Mouse (Mus musculus): ENCODE results near the gene Tmem238.
"Not testable (repeated sequence)": the region's sequence is repeated elsewhere in the genome, so short reads cannot be mapped to it uniquely, and the experiment has no call there.

Gene Tmem238

DNA sequence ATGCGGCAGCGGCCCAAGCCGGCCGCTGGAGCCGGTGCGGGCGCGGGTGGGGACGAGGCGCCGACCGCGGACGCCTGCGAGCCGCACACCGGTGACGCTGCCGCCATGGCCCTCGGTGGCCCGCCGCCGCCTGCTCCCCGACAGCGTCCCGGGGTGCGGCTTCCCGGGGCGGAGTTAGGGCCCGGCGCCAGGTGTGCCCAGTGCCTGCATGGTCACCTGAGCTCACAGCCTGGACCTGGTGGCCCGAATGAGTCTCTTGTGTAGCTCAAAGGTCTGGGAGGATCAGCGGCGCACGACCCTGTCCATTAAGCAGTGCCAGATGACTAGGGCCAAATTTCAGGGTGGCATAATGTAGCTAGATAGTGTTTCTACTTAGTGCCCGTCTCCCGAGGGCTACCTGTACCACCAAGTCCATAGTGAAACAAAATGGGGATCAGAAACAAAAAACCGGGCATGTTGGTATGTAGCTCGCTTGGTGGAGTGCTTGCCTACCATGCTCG lies at the start of gene Tmem238:
Tmem238 (minus strand) TSS at position 221 of the 500 bp plus-strand sequence.
- DNase-seq, result peak; percentile 88

DNA sequence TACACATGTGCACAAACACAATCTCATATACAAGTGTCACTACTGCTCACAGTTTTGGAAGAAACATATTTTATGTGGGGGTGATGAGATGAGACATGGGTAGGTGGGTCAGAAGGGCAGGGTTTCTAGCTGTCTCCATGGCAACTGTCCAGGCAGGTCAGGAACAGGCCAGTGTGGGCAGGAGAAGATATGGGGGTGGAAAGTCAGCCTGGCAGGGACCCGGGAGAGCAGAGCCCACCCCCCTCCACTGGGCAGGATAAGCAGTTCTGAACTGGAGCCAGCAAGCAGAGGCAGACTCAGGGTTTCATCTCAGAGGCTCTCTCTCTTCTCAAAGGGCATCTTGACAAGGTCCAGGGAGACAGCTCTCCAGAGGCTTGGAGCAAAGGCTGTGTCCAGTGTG lies 48.2 kb upstream of the Tmem238 start:
- no peak for DNase-seq

DNA sequence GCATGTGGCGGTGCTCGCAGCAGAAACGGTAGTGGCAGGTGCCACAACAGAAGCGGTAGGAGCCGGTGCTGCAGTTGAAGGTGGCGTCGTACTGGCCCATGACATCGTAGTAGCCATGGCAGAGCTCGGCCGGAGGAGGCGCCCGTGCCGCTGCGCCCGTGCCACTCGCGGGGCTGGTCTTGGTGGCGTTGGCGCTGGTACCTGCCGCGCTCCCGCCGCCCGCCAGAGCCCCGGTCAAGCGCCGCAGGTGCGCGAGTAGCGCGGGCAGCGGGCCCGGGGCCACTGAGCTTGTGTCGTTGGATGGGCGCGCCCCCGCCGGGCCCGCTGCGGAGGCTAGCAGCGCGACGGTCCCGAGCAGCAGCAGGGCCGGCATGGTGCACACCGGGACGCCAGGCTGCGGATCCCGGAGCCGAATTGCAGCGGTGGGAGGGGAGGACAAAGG lies 46.9 kb upstream of the Tmem238 start:
- peak; percentile 84 for DNase-seq

DNA sequence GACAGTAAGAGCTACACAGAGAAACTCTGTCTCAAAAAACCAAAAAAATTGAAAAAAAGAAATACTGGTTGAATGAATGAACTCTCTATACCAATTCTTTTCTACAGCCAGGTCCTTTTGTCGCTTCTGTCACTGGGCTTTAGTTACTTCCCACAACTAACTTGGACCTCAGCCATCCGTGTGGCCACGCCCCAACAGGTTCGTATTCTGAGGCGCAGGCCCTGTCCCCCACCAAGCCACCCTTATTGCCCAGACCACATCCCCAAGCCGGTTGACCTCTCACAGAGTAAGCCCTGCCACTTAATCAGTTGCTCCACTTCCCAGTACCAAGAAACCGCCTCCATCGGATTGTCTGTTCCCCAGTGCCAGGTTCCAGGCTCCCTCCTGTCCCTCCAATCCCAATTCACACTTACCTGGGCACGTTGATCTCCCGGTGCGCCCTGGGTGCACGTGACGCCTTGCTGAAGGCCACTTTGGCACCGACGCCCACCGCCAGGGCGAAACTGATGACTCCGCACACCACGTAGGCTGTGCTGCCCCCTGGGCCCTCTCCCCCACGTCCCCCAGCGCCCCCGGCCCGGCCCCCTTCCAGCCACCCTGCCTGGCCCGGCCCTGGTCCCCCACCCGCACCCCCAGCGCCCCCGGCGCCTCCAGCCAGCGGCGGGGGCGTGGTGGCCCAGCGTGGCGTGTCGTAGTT lies 46.3 kb upstream of the Tmem238 start:
- DNase-seq, result no peak

DNA sequence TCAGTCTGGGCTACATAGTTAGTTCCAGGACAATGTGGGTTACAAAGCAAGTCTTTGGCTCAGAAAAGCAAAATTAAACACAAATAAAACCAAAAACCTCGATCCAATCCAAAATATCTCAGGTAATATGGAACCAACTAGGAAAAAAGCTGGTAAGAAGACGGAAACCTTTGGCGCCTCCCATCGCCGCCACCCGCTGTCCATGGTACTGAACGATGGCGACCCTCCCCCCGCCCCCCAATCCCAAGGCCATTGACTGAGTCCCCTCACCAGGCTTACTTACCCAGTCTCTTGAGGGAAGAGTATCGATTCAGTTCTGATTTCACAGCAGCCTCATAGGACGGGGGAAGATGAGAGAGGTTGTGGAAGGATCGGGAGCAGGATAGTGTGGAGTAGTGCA lies 41.0 kb upstream of the Tmem238 start:
- DNase-seq, result no peak

DNA sequence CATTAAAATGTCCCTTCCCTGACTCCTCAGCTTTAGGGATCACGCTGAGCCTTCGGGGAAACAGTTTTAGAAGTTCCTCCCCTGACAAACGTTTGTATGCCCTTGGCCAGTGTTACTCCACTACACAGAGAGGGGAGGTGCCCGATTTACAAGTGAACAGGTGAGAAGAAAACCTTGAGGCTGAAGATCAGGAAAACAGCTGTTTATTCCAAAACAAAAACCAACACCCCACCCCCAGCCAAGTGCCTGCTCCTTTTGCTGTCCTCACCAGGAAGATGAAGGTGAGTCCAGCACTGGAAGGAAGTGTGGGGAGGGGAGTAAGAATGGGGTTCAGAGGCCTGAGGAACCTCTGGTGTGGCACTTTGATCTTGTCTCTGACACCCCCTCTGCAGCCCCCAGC lies 35.9 kb upstream of the Tmem238 start:
- DNase-seq, result no peak

DNA sequence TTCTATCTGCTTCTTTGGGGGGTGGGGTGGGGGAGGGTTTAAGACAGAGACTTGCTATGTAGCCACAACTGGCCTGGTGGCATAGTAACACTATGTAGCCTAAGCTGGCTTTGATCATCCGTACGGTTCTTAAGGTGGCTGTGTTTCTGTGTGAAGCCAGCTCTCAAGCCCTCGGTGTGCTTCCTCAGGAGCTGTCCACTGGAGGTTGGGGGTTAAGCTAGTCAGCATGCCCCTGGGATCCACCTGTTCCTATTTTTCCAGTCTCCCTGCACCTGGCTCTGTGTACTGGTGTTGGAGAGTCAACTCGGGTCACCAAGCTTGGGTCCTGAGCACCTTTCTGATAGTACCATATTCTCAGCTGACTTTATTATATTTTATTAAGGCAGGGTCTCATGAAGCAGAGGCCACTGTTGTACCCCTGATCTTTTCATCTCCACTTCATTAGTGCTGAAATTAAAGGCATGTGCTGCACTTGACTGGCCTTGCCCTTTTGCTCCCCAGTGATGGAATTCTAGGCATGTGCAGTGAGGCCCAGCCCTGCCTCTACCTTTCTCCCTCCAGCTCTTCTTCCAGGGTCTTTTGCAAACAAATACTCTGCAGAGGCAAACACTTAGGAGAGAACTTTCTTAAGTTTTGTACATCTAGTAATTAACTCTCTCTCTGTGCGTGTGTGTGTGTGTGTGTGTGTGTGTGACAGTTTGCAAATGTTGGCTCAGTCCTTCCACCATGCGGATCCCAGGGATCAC lies 32.9 kb upstream of the Tmem238 start:
- peak; percentile 46 for DNase-seq

DNA sequence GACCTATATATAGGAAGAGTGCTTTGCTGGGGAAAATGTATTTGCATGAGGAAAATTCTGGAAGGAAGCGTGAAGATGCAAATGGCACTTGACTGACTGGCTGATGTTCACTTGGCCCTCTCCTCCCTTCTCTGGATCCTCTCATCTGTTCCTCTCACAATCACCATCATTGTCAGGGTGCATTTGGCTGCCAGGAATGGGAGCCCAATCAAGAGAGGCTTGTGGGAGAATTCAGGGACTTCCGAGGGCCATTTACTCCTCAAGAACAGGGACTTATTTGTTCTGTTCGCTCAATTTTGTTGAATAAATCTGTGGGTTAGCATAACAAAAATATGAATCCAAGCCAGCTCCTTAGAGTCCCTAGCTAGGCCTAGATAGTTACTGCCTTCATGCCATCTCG lies 32.2 kb upstream of the Tmem238 start:
- DNase-seq, result no peak

DNA sequence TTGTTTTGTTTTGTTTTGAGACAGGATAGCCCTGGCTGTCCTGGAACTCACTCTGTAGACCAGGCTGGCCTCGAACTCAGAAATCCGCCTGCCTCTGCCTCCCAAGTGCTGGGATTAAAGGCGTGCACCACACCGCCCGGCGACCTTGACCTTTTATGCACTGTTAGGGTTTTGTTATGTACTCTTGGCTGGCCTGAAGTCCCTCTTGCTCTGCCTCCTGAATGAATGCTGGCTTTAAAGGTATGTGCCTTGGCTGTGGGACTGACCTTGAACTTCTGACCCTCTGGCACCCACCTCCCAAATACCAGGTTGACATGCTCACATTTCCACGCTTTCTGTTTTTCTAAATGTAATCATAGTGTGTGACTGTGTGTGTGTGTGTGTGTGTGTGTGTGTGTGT lies 31.5 kb upstream of the Tmem238 start:
- not testable (repeated sequence) for DNase-seq

DNA sequence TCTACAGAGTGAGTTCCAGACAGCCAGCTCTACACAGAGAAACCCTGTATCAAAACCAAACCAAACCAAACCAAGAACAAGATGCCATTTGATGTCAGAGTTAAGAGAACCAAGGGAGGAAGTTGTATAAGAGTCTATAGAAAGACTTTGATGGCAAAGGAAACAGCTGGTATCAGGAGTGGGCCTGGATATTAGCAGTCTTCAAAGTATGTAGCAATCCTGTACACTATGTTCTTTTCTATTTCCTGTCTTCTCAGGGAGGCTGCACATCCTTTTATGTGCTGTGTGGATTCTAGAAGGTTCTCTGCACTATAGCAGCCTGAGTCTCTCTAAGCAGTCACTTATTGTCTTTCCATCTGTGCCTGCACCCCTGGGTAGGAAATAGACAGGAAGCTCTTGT lies 27.1 kb upstream of the Tmem238 start:
- DNase-seq, result no peak

DNA sequence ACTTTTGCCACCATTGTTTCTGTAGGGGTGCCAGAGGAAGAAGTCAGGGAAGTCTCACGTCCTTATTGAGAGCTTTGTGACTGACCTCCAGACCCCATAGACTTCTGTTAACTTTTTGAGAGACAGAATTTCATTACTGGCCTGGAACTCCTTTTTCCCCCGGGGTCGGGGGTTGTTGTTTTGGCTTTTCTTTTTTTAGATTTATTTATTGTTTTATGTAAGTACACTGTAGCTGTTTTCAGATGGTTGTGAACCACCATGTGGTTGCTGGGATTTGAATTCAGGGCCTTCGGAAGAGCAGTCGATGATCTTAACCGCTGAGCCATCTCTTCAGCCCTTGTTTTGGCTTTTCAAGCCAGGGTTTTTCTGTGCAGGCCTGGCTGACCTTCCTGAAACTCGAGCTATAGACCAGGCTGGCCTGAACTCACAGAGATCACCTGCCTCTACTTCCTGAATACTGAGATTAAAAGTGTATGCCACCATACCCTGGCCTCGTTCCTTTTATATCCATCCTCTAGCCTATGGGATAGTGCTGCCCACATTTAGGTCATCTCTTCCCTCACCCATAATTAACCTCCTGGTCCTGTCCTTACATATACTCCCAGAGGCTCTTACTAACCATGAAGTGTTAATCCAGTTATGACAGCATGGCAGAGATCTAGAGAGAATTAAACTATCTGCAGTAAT lies 23.8 kb upstream of the Tmem238 start:
- DNase-seq, result peak; percentile 19

DNA sequence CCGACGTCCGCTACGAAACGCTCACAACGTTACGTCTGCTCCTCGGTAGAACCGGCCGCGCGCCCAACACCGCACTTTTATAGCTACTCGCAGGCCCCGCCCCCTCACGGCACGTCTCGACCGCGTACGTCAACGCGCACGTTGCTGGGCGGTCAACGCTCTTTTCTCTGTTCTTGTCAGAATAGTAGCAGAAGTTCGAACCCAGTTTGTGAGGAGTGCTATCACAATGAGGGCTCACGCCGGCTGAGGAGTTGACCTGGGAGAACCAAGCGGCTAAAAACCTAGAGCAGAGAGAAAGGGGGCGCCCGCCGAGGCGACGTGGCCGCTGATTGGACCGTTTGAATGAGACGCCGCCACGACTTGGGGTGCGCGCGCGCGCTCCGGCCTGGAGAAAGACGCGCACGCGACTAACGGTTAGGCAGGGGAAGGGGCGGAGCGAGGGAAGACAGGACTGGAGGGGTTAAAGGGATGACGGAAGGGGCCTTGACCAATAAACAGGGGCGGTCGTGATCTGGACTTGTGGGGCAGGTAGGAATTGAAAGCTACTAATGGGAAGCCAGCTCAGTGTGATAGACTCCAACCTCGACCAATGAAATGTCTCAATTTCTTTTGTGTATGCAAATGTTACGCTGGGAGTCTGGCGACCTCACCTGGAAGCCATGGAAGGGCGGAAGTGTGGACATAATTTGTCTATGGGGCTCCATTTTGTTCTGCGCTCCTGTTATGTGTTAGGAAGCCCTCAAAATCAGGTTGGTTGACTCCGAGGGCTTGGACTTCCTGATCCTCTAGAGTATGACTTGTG lies 23.0 kb upstream of the Tmem238 start, which contains the start of gene Ube2s:
Ube2s (minus strand) TSS at position 288 of the 802 bp plus-strand sequence.
- peak; percentile 99 for DNase-seq

DNA sequence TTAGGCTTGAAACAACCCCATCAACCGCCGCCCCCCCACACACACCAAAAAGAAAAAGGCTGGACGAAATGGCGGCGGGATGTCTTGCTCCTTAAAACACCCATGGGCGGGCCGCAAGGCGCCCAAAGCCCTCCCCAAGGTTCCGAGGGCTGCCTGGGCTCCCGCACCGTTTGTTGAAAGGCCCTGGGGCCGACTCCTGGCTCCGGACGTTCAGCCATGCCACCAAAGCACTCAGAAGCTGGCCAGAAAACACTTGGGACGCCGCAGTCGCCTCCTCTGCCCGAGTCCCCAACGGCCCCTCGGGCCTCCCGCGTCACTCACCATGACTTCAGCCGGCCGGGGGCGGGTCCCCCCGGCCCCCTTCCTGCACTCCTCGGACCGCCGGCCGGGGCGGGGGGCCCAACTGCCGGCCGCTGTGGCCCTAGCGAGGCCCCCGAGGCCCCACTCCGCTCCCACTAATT lies 22.4 kb upstream of the Tmem238 start:
- no peak for DNase-seq

DNA sequence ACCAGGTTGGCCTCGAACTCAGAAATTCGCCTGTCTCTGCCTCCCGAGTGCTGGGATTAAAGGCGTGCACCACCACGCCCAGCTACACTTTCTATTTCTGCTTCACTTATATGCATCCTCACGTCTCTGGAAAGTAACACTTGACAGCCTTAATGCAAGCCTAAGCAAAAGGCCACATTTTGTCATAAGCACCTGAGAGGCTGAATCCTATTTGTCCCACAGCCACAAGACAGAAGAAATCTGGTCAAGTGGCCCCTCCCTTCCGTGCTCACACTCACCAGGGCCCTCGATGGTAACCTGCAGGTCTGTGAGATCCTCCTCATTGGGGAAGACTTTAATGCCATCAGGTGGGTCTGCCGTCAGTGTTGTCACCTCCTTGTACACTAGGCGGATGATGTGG lies 21.7 kb upstream of the Tmem238 start:
- DNase-seq, result not testable (repeated sequence)

DNA sequence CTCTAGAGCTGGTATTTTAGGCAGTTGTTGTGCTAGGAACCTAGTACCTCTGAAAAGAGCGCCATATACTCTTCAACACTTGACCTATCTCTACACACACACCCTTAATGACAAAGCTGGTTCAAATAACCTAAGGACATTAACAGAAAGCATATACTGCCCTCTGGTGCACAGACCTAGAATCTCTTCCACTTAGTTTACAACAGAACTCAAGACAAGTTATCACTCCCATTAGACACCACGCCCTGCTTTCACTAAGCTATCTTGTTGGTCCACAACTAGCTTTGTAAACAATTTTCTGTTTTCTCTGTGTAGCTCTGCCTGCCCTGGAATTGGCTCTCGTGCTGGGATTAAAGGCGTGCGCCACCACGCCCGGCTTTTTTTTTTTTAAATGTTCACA lies 17.3 kb upstream of the Tmem238 start:
- no peak for DNase-seq

DNA sequence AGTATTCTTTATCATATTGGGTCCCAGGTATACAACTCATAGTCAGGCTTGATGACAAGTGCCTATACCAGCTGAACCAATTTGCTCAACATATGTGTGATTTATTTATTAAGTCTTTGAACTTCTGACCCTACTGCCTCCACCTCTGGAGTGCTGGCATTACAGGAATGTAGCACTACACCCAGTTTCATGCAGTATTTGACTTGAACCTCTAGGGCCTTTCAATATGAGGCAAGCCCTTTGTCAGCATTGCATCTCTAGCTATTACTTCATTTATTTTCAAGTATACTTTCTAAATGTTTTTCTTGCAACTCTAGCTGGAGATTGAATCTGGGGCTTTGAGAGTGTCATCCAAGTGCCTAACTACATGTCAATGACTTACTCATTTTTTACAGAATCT lies 12.8 kb upstream of the Tmem238 start:
- DNase-seq, result no peak

DNA sequence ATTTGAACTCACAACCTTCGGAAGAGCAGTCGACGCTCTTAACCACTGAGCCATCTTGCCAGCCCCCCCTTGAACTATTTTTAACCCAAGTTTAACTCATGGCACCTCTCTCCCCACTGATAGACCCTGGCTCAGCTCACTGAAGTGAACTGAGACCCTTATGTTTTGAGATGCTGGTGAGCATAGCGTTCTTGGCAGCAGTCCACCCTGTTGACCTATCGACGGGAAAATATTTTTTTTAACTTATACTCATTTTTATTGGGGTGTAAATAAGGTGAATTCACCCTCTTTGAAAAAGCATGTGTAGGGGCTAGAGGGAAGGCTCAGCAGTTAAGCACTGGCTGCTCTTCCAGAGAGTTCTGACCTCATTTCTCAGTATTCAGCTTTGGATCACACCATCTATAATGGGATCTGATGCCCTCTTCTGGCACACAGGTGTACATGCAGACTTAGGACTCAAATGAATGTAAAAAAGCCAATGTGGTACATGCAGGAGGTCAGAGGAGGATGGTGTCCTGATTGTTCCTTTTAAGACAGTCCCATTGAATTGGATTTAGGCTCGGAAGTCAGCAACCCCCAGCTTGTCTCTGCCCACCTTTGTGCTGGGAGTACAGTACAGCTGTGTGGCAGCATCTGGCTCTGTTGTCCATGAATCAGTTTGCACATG lies 6.4 kb upstream of the Tmem238 start:
- peak; percentile 23 for DNase-seq

DNA sequence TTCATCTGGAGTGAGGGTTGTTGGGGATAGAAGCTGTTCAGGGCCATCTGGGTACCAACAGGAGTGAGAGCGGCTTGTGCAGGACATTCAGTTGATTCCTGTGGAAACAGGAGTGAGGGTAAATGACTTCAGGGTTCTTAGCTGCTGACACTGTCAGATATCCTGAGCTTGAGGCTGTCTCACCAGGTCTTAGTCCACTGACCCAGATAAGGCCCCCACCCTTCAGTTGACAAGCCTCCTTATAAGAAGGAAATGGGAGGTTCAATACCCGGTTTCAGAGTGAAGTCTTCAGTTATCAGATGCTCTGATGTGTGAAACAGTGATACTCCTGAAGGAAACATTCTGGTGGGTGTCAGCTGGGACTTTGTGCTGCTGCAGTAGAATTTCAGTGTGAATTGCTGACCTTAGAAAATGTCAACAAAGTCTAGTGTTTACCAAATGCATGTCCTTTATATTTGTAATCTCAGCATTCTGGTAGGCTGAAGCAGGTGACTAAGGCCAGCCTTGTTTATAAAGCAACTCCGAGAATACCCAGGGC lies 5.2 kb upstream of the Tmem238 start:
- no peak for DNase-seq

DNA sequence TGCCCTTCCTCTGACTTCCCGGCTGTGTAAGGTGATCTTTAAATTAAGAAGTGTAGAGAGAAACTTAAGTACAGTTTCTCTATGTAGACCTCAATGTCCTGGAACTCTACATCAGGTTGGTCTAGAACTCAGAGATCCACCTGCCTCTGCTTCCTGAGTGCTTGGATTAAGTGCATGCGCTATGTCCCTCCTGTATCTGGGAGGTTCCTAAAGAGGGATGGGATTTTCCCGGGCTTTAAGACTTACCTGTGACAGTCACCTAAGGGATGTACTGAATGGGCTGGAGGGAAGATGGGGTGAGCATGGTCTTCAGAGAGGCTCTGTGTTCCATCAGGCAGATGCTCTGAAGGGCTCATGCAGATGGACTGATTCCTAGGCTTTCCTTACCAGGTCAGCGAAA lies 4.2 kb upstream of the Tmem238 start:
- DNase-seq, result no peak

DNA sequence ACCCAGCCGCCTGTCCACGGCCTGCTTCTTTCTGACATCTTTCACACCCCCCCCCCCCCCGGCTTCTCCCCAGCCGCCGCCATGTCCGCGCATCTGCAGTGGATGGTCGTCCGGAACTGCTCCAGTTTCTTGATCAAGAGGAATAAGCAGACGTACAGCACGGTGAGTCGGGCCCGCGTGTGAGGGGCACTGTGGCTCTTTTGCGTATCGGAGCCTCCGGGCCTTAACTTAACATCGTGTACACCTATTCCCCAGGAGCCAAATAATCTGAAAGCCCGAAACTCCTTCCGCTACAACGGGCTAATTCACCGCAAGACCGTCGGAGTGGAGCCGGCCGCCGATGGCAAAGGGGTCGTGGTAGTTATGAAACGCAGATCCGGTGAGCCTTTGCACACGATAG lies 3.8 kb upstream of the Tmem238 start:
- not testable (repeated sequence) for DNase-seq

Measured in kidney, adult 11 months (tissue).